19 mouse cellular contexts compared by ENCODE assay signal in the genomic region with DNA sequence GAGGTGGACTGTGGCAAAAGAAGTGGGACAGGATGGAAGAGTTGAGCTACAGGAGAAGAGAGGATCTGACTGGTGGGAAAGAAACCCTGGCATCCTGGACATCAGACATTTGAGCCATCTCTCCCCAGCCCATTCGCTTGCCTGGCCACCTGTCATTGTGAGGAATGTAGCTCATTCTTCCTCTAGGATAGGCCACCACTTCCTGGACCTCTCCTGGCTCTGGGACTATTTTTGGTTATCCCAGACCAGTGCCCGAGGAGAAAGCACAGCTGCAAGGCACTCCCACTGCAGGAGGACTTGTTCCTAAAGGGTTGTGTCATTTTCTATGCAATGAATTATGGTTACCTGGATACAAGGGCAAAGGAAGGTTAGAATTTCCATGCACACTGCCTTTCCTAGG.
"Had no signal": no experiment of that assay in that cellular context is flagged by ENCODE, and none has a peak within 500 bp of the region (broad histone marks: within the 10 kb centered on the region; RNA-seq: fewer than 3 reads in every experiment).

No protein-coding gene starts in this region.

- H3K4me1 ChIP-seq: midbrain, embryonic 13.5 days had no signal

- ATAC-seq: liver, postnatal 0 days; midbrain, embryonic 13.5 days; midbrain, embryonic 16.5 days had no signal

- H3K36me3 ChIP-seq: limb, embryonic 15.5 days; midbrain, embryonic 13.5 days had no signal

- H3K9me3 ChIP-seq: limb, embryonic 15.5 days; midbrain, embryonic 13.5 days had no signal

- H3K4me3 ChIP-seq: layer of hippocampus, adult 2 months; limb, embryonic 15.5 days; midbrain, embryonic 13.5 days had no signal

- H3K9ac ChIP-seq: limb, embryonic 15.5 days; liver, embryonic 14.5 days; liver, postnatal 0 days; lung, embryonic 14.5 days; midbrain, embryonic 13.5 days had no signal

- H3K4me2 ChIP-seq: limb, embryonic 15.5 days; liver, embryonic 11.5 days; lung, embryonic 14.5 days; midbrain, embryonic 13.5 days had no signal

- DNase-seq: kidney, adult 9 months; kidney, postnatal 25 days; layer of hippocampus, adult 9-11 months; liver, postnatal 0 days; lung, embryonic 14.5 days; right cerebral cortex, adult 18-20 months; right cerebral cortex, postnatal 14 days; right cerebral cortex, postnatal 4 days; thymus, adult 2 months; thymus, postnatal 14 days; thymus, postnatal 4 days had no signal

- H3K27me3 ChIP-seq: limb, embryonic 15.5 days; midbrain, embryonic 13.5 days had no signal

- H3K27ac ChIP-seq: layer of hippocampus, adult 2 months; limb, embryonic 15.5 days; liver, embryonic 14.5 days; macrophage; midbrain, embryonic 13.5 days; stomach, postnatal 0 days had no signal
